Mouse (Mus musculus) forelimb bud, embryonic 11.5 days (tissue): ENCODE measurements around the gene BC005537.
"Not testable (repeated sequence)": the region's sequence is repeated elsewhere in the genome, so short reads cannot be mapped to it uniquely, and the experiment has no call there.

Experiments
- DNase-seq: peaks from one replicate; pipeline ENCODE4 v3.0.0-alpha.2; 2012; ENCODE audit warnings: low read depth, low spot score

BC005537 gene

DNA sequence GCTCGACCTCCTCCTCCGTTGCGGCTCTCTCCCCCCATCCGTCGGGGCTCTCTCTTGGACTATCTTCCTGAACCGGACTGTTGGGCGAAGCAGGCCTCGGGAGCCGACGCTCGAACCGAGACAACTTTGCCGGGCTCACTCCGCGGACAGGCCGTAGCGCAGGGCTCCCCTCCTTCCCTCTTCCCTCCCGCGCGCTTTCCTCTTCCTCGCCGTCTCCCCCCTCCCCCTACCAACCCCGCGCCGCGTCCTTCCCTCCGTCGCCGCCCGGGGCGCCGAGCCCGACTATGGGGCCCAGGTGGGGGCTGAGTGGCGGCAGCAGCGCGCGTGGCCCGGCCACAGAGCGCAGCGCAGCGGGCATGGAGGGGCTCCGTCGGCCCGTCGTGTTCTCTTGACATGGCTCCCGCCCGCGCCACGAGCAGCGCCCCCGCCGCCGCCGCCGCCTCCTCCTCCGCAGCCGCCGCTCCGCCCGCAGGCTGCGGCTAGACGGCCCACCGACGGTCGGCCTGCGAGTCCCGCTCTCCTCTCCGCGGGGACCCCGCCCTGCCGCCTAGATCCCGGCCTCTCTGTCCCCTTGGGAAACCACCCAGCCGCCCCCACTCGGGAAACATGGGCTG is at the start of gene BC005537:
Gene BC005537 (plus strand): TSS at position 350 of the 614 bp plus-strand sequence.
- no peak for DNase-seq

DNA sequence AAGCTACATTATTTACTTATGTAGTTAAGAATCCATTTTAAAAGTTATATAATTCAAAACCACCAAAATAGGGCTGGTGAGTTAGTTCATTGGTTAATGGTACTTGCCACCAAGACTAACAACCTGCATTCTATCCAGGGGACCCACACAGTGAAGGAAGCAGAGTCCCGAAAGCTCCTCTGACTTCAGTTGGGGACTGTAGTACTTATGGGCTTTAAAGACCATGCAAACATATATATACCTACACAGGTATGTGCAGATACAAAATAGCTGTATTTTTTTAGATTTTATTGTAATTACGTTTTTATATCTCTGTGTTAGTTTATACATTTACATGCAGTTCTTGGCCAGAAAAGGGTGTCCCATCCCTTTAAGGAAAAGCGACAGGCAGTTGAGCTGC is 44.7 kb upstream of the BC005537 start:
- DNase-seq = no peak

DNA sequence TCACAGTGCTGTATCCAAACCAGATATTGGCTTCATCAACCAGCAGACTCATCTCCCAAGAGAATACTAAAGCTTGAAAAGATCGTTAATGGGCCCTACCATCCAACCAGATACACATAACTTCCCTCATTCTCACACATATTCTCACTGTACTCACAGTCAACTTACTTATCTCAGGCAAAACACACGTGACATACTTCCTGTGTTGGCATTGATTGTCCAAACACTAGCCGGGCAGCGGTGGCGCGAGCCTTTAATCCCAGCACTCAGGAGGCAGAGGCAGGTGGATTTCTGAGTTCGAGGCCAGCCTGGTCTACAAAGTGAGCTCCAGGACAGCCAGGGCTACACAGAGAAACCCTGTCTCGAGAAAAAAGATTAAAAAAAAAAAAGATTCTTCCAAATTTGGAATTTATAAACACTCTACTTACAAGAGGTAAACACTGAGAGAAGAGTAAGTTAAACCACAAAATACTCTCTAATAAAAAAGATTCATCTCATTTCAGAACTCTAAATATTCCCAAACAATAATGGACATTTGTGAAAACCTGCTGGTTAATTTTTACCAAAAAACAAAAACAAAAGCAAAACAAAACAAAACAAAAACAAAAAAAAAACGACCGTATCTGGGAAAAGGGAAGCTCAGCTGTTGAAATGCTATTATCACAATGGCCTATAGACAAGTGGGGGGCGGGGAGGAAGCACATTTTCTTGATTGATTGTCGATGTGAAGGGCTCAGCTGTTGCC is 43.5 kb upstream of the BC005537 start:
- no peak for DNase-seq

DNA sequence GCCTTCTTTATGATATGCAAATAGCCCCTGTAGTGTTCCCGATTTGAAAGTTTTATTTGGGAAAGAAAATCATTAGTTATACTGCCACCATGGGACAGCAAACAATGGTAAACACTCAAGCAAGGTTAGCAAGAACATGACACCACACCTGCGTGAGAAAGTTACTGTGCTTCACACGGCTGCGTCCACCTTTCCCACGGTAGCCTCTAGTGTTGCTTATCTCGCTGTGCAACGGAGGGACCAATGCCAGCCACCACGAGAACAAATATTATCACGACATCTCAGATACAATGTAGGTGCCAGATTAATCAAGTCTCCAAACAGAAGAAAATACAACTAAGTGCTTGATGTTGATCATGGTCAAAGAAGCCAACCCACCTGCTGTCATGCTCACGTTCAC is 42.0 kb upstream of the BC005537 start:
- no peak for DNase-seq

DNA sequence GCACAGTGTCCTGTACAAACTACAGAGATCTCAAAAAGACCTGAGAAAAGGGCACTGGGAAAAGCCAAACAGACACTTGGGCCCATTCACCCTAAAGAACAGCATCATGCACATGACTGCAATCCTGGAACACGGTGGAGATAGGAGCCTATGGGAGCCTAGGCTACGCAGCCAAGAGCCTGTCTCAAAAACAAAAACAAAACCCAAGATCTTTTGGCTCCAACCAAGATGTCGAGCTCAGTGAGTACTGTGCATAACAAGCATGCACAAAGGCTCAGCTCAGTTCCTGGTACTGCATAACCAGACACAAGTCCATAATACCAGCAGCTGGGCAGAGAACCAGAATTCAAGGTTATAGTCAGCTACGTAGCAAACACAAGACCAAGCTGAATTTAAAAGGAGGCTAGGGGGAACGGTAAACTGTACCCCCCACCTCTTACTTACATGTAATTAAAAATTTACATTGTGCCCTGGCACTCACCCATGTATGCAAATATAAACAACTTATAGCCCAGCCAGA is 41.0 kb upstream of the BC005537 start:
- DNase-seq = no peak

DNA sequence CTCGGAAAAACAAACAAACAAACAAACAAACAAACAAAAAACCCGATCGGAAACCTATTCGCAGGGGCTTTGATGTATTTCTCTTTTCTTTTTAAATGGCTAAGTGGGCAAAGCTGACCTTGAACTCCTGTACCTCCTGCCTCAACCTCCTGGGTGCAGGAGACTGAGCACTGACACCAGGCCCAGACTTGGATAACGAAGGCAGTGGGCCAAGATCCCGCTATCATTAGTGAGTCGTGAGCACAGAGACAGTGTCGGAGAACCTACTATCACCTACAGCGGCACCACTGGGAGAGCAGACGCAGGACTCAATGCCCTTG is 40.4 kb upstream of the BC005537 start:
- DNase-seq = no peak

DNA sequence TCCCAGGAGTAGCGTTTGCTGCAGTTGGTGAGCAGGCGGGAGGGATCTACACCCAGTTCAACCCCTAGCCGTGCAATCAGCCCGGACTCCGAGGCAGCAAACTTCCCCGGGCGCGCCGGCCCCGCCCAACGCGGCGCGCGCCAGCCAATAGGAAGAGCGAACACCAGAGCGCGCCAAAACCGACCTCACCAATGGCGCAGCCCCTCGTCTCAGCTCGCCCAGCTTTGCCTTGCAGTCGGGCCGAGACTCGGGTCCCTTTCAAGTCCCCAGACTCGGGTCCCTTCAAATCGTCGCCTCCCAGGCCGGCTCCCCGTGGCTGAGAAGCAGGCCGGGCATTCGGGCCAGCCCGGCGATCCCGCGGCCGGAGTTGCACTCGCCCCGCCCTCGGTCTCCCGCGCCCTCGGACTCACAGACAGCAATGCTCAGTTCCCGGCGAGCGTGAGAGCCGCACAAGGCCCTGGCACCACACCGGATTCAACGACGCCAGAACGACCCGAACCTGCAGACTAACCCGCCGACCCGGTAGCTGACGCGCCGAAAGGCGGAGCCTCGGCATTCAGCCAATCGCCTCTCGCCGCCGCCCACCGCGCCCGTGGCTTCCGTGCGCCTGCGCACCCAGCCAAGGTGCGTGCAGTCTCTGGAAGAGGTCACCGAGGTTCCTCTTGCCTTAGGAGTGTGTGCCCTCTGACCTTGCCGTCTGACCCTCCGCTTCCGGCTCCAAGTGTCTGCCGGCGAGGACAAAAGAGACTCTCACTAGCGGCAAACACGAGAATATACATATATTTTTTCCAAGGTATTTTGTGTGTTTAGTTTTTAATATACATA is 39.8 kb upstream of the BC005537 start, which contains the start of gene Gmnn:
Gene Gmnn (minus strand): TSS at position 521 of the 825 bp plus-strand sequence.
- DNase-seq = peak; percentile 90

DNA sequence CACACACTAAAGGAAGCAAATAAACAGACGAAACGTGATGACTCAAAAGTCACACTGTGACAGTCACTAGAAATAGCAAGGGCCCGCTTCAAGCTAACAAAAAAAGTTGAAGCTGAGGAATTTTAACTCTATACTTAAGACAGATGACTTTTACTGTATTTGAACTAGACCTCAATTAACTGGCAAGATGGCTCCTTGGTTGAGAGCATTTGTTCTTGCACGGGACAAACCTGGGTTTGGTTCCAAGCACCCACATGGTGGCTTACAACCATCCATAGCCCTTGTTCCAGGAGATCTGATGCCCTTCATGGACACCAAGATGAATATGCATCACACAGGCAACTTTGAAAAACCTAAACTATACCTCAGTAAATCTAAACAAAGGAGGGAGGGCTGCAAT is 39.2 kb upstream of the BC005537 start:
- DNase-seq = no peak

DNA sequence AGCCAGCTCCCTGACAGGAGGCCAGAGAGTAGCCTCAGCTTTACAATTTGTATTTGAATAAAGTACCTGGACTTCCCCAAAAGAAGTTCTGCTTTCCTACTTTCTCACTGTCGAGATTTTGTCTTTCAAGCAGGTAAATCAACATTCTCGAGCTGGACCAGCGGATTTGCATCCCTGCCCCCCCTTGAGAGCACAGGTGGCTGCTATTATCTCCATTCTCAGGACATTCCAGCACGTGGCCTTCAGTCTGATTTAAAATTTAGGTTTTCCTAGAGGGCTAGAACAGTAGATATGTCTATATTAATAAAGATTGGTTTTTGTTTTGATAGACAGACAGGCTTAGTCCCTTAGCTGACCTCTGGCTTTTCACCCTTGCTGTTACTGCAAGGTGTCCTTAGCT is 33.6 kb upstream of the BC005537 start:
- DNase-seq = not testable (repeated sequence)

DNA sequence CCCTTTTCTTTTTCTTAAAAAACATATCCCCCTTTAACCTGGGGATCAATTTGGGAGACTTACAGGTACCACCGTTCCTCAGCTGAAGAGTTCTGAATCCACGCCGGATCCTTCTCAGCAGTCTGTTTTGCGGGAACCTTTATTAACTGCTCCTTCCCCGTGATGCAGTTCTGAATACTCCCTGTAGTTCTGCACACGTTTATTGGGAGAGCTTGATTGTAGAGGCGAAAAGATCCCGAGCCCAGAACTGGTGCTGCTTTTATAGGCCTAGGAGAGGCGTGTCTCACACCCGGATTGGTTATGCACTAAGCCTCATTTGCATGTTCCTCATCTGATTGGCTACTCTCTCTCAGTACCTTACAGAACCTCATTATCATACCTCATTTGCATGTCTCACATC is 30.0 kb upstream of the BC005537 start:
- not testable (repeated sequence) for DNase-seq

DNA sequence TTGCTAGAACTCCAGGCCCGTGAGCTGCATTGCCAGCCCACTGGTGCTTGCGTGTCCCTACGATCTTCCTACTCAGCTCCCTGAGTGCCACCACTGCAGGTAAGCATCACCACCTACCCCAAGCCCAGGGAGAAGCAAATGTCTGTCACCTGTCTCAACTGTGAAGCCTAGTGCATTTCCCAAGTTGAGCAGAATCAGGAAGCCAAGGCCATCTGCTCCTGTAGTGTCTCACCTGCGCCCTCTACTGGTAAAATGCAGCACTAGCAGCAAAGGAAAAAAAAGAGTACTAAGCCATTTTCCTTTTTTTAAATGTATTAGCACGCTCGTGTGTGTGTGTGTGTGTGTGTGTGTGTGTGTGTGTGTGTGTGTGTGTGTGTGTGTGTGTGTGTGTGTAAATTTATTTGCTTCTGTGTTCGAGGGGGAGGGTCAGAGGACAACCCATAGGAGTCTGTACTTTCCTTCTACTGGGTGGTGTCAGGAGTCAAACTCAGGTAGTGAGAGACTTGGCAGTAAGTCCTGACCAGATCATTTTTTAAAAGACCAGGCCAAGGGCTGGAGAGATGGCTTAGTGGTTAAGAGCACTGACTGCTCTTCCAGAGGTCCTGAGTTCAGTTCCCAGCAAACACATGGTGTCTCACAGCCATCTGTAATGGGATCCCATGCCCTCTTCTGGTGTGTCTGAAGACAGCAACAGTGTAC is 25.2 kb upstream of the BC005537 start:
- peak; percentile 63 for DNase-seq

DNA sequence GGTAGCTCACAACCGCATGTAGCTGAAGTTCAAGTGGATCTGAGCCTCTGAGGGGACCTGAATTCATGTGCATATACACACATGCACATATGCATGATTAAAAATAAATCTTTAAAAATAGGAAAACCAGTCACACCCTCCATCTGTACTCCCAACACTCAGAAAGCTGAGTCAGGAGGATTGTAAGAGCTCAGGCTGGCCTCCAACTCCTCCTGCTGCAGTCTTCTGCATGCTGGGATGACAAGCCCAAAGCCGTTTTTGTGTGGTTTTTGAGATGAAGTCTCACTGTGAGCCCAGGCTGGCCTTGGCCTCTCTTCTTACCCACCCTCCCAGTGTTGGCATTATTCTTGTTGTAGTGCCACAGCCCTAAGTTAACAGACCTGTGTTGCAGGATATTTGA is 23.4 kb upstream of the BC005537 start:
- no peak for DNase-seq

DNA sequence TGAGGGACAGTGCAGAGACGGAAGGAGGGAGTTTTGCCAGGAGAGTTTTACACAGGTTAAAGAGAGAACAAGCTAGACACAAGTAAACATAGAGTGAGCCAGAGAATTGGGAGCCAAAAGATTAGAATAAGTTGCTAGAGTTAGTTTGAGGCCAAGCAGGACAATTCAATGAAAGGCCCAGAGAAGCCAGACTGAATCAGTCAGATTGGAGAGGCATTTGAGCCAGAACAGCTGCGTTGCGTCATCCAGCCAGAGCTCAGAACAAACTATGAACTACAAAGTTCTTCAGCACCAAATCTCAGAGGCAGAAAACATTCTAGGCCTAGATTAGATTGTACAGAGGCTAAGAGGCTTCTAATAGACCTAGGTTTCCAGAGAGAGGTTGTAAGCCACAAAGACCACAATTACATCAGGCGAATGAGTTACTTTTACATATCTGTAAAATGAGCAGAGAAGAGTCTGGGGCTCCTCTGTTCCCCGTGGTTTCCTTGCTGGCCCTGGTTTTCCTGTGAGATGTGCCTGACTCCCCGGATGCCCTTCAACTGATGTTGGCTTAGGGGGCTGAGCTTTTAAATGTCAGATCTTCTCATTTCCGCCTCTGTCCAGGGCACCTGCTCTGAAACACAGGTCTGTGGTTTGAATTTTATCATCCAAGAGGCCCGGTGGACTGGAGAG is 22.6 kb upstream of the BC005537 start:
- DNase-seq = no peak

DNA sequence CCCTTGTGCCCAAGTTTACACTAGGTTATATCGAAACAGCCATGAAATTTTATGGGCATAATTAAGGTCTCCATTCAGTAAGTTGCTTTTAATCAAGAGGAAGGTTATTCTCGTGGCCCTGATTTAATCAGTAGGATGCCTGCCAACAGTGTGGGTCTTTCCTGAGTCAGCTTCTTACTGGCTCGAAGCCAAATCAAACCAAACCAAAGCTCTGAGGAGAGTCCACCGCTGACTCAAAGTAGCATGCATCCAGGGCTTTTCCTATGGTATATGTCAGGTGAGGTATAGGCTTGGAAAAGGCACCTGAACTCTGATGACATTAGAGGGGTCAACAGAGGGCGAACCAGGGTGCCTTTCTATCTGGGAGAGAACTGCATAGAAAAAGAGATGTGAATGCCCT is 19.5 kb upstream of the BC005537 start:
- DNase-seq = no peak

DNA sequence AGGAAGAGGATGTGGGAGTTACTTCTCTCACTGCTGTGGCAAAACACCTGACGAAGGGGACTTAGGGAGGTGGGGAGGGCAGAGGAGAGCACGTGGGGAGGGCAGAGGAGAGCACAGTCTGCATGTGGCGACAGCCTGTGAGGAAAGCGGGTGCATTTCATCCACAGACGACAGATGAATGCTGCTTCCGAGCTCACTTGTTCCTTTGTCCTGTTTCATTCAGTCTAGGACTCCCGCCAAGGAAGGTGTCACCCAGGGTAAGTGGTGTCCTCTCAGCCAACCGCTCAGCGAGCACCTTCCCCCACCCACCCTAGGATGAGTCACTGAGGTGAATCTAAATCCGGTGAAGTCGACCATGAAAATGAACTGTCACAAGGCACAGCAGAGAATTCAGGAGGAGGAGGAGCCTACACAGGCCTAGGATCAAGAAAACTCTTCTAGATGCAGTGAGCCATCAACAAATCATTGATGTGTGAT is 15.4 kb upstream of the BC005537 start:
- no peak for DNase-seq

DNA sequence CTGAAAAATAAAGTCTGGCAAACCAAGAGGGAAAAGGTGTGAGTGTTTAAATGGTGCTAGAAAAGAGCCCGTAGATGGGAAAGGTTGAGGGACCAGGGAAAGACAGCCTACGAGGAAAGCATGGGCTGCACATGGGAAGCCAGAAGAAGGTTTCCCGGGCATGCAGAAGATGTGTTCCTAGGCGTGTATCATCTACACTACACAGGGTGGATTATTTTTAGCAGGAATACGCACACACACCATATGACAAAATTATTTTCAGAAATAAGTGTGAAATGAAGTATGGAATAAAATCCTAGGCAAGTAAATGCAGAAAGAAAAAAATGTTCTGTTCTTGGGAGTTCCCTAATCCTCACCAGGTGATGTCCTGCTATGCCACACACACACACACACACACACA is 14.0 kb upstream of the BC005537 start:
- DNase-seq = no peak

DNA sequence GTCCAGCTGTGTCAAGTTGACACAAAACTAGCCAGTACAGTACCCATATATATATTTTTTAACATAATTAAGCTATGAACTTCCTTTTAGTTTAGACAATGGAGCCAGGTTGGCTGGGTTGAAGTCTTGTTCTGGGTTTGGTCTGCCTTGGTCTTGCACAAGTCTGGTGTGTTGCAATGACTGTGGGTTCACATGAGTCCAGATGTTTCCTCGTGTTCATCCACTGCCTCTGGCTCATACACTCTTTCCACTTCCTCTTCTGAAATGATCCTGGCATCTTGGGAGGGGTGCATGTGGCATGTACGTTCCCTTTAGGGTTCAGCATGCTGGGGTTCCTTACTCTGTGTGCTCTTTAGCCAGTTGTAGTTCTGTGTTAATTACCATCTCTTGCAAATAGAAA is 10.1 kb upstream of the BC005537 start:
- no peak for DNase-seq

DNA sequence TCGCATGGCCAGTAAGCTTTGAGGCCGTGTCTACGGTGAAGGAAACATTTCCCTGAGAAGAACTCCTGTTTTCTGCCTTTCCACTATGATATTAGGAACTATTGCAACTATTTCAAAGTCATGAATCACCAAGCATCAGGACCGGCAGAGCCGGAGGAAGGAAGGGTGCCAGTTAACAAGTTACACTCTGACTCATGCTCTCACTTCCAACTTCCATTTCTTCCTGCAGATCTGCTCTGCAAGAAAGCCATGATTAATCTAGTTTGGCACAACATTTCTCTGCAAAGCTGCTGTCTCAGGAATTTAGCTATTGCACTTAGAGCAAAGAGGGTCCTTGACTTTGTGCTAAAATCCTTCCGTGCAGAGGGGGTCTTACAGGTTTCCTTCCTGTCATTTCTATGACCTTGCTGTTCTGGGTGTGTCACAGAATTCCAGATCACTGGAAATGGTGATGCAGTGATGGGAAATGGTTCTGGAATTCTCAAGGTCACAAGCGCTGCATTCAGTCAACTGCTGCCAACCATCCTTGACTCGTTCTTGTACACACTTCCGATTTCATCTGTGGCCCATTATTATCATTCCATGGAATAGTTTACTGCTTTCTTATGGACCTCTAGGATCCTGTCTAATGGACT is 8.9 kb upstream of the BC005537 start:
- no peak for DNase-seq

DNA sequence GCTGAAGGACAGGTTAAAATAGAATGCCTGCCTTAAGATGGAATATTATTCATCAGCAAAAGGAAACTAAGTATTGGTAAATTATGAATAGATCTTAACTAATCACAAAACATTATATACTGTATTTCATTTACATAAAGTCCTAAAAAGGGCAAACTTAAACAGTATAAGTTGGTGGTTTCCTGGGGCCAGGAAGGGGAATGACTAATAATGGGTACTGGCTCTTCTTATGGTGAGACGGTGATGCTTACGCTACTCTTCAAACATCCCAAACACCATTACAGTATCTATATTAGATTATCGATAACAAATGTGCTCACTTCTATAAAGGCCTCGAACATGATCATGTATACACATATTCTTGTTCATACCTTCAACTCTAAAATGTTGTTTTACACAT is 2.8 kb upstream of the BC005537 start:
- no peak for DNase-seq

DNA sequence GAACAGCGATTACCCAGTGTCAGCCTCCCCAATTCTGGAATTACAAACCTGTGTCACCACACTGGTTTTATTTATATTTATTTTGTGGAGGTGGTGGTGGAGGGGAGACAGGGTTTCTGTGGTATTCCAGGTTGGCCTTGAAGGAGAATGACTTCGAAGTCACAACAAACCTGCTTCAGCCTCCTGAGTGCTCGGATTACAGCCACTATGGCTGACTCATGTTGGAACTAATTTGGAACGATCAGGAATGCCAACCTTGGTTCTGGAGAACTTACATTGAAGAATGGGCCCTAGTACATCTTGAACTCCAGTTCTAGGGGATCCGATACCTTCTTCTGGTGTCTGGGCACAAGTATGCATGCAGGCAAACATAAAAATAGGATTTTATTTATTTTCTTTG is 2.1 kb upstream of the BC005537 start:
- DNase-seq = no peak
